Mouse (Mus musculus) ES-Bruce4 (cell line): ENCODE data around the gene Car9.

ENCODE experiments used
- CTCF ChIP-seq: IDR thresholded peaks from one replicate; pipeline ENCODE4 v1.8.1; 2011; ENCODE audit warnings: low read depth, low read length
- EP300 ChIP-seq: IDR thresholded peaks from 2 replicates; pipeline ENCODE4 v1.6.1; 2011; ENCODE audit warnings: low read depth, low read length; ENCODE audit not compliant: insufficient read depth
- POLR2A ChIP-seq: IDR thresholded peaks from one replicate; pipeline ENCODE4 v1.8.1; 2011; ENCODE audit warnings: low read length; ENCODE audit not compliant: insufficient read depth

DNA sequence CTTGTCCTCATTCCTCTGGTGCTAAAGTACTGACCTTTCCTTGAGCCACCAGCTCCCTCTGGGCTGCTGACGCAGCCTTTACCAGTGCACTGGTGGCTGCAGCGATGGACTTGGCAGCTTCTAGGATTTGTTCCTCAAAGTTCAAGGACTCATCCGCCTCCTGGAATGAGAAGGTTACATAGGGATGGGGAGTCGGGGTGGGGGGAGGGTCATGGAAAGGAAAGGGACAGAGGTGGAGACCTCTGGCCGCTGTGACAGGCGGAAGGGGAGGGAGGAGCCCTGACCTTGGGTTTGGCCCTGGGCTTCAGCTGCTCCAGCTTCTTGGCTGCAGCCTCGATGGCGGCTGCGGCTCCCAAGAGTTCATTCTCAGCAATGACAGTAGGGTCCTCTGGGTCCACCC lies 26.5 kb downstream of the Car9 start:
- TF ChIP-seq POLR2A, result no peak
- TF ChIP-seq CTCF, result no peak
- TF ChIP-seq EP300, result no peak
